Mouse (Mus musculus) heart, adult 2 months (tissue): Measurements from ENCODE around the gene Sbf2. TPM values are rescaled to one million over a fixed set of nuclear protein-coding genes. Genes with fewer than 3 reads are reported as not detected.
A peak's percentile ranks its signal among the peaks of the same experiment; 100 is the strongest.

Experiments
- DNase-seq, 2 experiments: peaks; one replicate each; pipeline ENCODE4 v3.0.0; 2021
- H3K27ac ChIP-seq: fragments of 200-600 bp; 2 replicates; pipeline ENCODE4 v1.8.1; 2022
- H3K27me3 ChIP-seq: fragments of 200-500 bp; 2 replicates; pipeline ENCODE4 v1.6.1; 2012; ENCODE audit warnings: mild to moderate bottlenecking, low read length, inconsistent platforms, mixed read lengths; ENCODE audit not compliant: control insufficient read depth, insufficient read depth
- H3K36me3 ChIP-seq: fragments of 200-500 bp; 2 replicates; pipeline ENCODE4 v1.6.1; 2012; ENCODE audit warnings: low read length, inconsistent platforms; ENCODE audit not compliant: control insufficient read depth, insufficient read depth
- H3K4me1 ChIP-seq: fragments of 200-500 bp; 2 replicates; pipeline ENCODE4 v1.6.1; 2011; ENCODE audit warnings: low read length; ENCODE audit not compliant: control insufficient read depth, insufficient read depth
- H3K4me3 ChIP-seq: fragments of 200-600 bp; 2 replicates; pipeline ENCODE4 v1.8.1; 2022
- H3K79me2 ChIP-seq: fragments of 200-500 bp; replicated peaks from 2 replicates; pipeline ENCODE4 v1.6.1; 2012; ENCODE audit warnings: mild to moderate bottlenecking, inconsistent platforms, low read length, moderate library complexity, mixed read lengths; ENCODE audit not compliant: control insufficient read depth, insufficient read depth
- H3K9ac ChIP-seq: fragments of 200-500 bp; 2 replicates; pipeline ENCODE4 v1.6.1; 2012; ENCODE audit warnings: low read depth, mild to moderate bottlenecking, control low read depth, inconsistent platforms, low read length, mixed read lengths
- CTCF ChIP-seq: fragments of 200-600 bp; IDR thresholded peaks from 2 replicates; pipeline ENCODE4 v1.8.1; 2022; ENCODE audit warnings: antibody characterized with exemption, mild to moderate bottlenecking, moderate library complexity
- EP300 ChIP-seq: fragments of 200-500 bp; IDR thresholded peaks from 2 replicates; pipeline ENCODE4 v1.6.1; 2011; ENCODE audit warnings: low read depth, low read length, control low read depth; ENCODE audit not compliant: insufficient read depth
- POLR2A ChIP-seq: fragments of 200-500 bp; IDR thresholded peaks from 2 replicates; pipeline ENCODE4 v1.6.1; 2011; ENCODE audit warnings: mild to moderate bottlenecking, low read depth, low read length, control low read depth; ENCODE audit not compliant: insufficient read depth
- WGBS: fragments of 180-500 bp; shearing (Covaris S2); methylation state at CpG from one replicate; pipeline ENCODE4 v1.1.7; 2018; 5-methylcytosine and 5-hydroxymethylcytosine counted together
- intact Hi-C: fragments of 180-260 bp; cut with DNase I; formaldehyde crosslinking; loops from one replicate; pipeline ENCODE4 v1.15.1; 2025
- polyA plus RNA-seq: library from polyadenylated mRNA; depleted of rRNA; stranded (reverse); fragments of >200 nt; gene quantifications from 2 replicates; pipeline ENCODE4 v1.2.3, GENCODE M21; 2012
- total RNA-seq, 2 experiments: library from RNA; stranded (reverse); gene quantifications; 2 replicates each; pipeline ENCODE4 v1.2.3; 2021

The Sbf2 gene
- total and polyA plus RNA-seq, 3 experiments: 16.1 to 40.4 (median 39.7) TPM

DNA sequence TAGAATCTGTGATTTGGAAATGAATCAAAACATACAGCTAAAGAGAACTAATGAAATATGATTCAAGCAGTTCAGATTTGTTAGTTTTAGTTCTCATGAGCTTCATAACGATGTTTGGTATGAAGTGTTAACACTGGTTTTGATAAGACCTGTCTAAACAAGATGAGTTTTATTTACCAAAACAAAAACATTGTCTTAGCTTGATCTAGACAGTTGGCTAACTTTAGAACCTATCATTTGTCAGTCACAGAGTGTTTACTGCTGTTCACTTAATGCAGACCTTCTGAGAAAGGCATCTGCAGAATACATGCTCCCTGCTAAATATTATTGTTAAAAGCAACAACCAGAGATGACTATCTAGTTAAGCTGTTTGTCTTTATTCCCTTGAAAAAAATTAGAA, 116.1 kb downstream of the Sbf2 start:
- DNase-seq: no peak
- Histone ChIP-seq H3K27me3 (no peaks in the 10 kb centered on the region), H3K27ac (no peak overlapping the region), H3K79me2 (no peaks in the 10 kb centered on the region; the same call in 1 of the 2 replicates), H3K4me3 (no peak overlapping the region), H3K36me3 (peaks cover 2% of the 10 kb centered on the region; the same call in 1 of the 2 replicates), H3K9ac (no peak overlapping the region), H3K4me1 (no peaks in the 10 kb centered on the region; the same call in none of the 2 replicates)
- WGBS: 77% methylated on average over 1 of the region's 1 CpGs
- intact Hi-C loops: no loop called here
- TF ChIP-seq POLR2A (no peak), CTCF (no peak), EP300 (no peak)

DNA sequence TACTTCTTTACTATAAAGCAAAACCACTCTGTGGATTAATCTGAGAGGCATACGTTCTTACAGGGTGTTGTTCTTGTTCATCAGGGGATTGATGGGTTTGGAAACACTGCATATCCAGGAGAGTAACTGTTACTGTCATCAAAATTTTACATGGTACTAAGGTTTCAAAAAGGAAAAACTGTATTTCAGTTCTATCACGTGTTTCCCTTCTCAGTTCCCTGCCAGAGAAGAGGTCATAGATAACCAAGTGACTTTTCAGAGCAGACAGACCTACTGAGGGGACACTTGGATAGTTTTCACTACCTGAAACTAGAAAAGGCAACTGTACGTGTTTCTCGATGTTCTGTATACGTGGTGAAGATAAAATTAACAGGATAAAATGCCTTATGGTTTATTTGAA, 123.7 kb downstream of the Sbf2 start:
- no peak for TF ChIP-seq POLR2A
- TF ChIP-seq CTCF: no peak
- no peak for TF ChIP-seq EP300
- H3K27ac ChIP-seq: no peak overlapping the region
- 70% methylated on average over 5 of the region's 5 CpGs for WGBS
- no peaks in the 10 kb centered on the region for H3K27me3 ChIP-seq
- intact Hi-C loops: no loop called here
- no peak overlapping the region for H3K9ac ChIP-seq
- H3K4me3 ChIP-seq: no peak overlapping the region
- no peaks in the 10 kb centered on the region for H3K36me3 ChIP-seq
- H3K4me1 ChIP-seq: no peaks in the 10 kb centered on the region; the same call in 1 of the 2 replicates
- no peaks in the 10 kb centered on the region; the same call in 1 of the 2 replicates for H3K79me2 ChIP-seq
- no peak for DNase-seq

DNA sequence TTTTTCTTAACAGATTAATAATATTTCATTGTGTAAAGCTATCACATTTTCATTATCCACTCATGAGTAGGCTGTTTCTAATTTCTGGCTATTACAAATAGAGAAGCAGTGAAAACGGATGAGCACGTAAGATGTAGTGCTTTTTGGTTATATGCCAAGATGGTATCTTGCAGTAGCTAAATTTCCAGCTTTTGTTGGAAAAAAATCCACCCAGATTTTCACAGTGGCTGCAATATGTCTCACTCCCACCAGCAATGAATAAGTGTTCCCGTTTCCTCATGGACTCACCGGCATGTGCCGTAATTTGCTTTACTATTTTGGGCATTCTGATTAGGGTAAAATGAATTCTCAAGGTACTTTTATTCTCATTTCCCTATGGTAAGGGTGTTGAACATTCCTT, 129.7 kb downstream of the Sbf2 start:
- Histone ChIP-seq H3K9ac (no peak overlapping the region), H3K27me3 (no peaks in the 10 kb centered on the region), H3K79me2 (no peaks in the 10 kb centered on the region), H3K4me1 (no peaks in the 10 kb centered on the region), H3K36me3 (no peaks in the 10 kb centered on the region; the same call in 1 of the 2 replicates), H3K4me3 (no peak overlapping the region), H3K27ac (no peak overlapping the region)
- no peak for DNase-seq
- WGBS: 55% methylated on average over 5 of the region's 5 CpGs
- TF ChIP-seq CTCF (no peak), EP300 (no peak), POLR2A (no peak)
- intact Hi-C loops: no loop called here

DNA sequence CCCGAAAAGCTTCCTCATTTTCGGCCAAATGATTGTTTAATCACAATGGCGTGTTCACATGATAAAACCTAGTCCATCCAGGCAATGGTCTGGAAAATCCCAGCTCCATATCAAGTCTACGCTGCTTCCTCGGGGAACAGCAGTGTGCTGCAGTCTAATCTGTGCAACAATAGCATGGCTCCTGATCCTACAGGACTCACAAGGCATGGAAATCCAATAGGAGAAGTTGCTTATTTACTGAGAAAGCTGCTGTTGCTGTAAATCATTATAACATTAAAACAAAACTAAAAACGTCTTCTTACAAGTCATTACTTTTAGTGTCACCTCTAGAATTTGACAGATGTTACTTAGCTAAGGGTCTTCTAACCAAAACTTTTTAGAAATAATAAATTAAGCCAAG, 143.7 kb downstream of the Sbf2 start:
- H3K9ac ChIP-seq: no peak overlapping the region
- no peaks in the 10 kb centered on the region for H3K36me3 ChIP-seq
- H3K27ac ChIP-seq: no peak overlapping the region
- WGBS: 34% methylated on average over 6 of the region's 6 CpGs
- TF ChIP-seq CTCF (no peak), POLR2A (no peak), EP300 (no peak)
- H3K27me3 ChIP-seq: no peaks in the 10 kb centered on the region
- H3K79me2 ChIP-seq: no peaks in the 10 kb centered on the region
- H3K4me1 ChIP-seq: 0 out of 2 replicates have a peak, but pooled peaks cover 1% of the 10 kb centered on the region
- intact Hi-C loops: no loop called here
- no peak for DNase-seq
- no peak overlapping the region for H3K4me3 ChIP-seq

DNA sequence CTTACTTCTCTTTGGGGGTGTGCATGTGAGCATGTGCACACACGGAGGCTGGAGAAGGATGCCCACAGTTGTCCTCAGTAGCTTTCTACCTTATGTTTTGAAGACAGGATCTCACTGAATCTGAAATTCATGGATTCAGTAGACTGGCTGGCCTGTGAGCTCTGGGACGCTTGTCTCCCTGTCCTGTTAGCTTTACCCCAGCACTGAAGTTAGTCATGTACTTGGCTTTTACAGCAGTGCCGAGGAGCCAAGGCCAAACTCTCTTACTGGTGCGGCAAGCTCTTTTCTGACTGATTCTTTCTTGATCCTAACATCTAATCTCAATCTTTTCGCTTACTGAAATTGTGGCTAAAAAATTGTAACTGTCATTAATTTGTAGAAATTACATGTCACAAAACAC, 151.3 kb downstream of the Sbf2 start:
- no peaks in the 10 kb centered on the region for H3K4me1 ChIP-seq
- no peak overlapping the region for H3K4me3 ChIP-seq
- H3K36me3 ChIP-seq: no peaks in the 10 kb centered on the region
- TF ChIP-seq POLR2A: no peak
- TF ChIP-seq EP300: no peak
- TF ChIP-seq CTCF: no peak
- H3K27me3 ChIP-seq: no peaks in the 10 kb centered on the region
- DNase-seq: no peak
- WGBS: 74% methylated on average over 5 of the region's 5 CpGs
- no peak overlapping the region for H3K9ac ChIP-seq
- no peaks in the 10 kb centered on the region for H3K79me2 ChIP-seq
- H3K27ac ChIP-seq: no peak overlapping the region
- intact Hi-C loops: no loop called here

DNA sequence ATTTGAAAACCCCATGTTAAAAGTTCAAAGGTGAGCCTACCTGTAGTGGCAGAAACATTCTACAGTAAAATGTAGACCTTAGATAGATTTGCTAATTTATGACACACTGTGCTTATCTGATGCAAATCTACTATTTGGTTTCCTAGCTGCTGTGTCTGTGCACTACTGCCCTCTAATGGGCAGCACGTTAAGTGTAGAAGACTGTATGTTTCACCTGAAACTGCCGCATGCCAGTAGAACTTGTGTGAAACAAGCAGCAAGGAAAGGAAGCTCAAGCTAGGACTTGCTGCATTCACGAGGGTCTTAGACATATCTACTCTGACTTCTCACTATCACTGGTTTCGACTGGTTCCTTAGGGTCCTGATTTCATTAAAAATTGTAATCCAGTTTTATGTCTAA, 182.4 kb downstream of the Sbf2 start:
- no peaks in the 10 kb centered on the region for H3K27me3 ChIP-seq
- H3K27ac ChIP-seq: no peak overlapping the region
- no peaks in the 10 kb centered on the region for H3K36me3 ChIP-seq
- intact Hi-C loops: loop anchor here (1.0 to 5.0 kb wide), 3 partner anchors 50 to 198 kb away; no protein-coding TSS in a partner anchor
- TF ChIP-seq POLR2A: no peak
- TF ChIP-seq EP300: 0 out of 2 replicates have a peak, but pooled peaks have one; percentile 17
- TF ChIP-seq CTCF: peak; percentile 95
- H3K4me3 ChIP-seq: no peak overlapping the region
- peak; percentile 38 to 47 for DNase-seq
- no peaks in the 10 kb centered on the region for H3K4me1 ChIP-seq
- WGBS: 20% methylated on average over 4 of the region's 4 CpGs
- no peak overlapping the region for H3K9ac ChIP-seq
- H3K79me2 ChIP-seq: no peaks in the 10 kb centered on the region
